Mouse (Mus musculus) intestine, embryonic 14.5 days (tissue): ENCODE results near the gene Rnf208. TPM values are rescaled to one million over a fixed set of nuclear protein-coding genes. Genes with fewer than 3 reads are reported as not detected.

Experiments
- ATAC-seq: fragments of 200-750 bp; cut with Nextera tagmentation; replicated peaks from 2 replicates; pipeline ENCODE4 v1.8.0; 2017; ENCODE audit warnings: low read depth, moderate number of reproducible peaks, moderate TSS enrichment, moderate library complexity; ENCODE audit not compliant: low FRiP score, low TSS enrichment
- DNase-seq: peaks from one replicate; pipeline ENCODE4 v3.0.0-alpha.2; 2018; ENCODE audit warnings: low spot score
- H3K27ac ChIP-seq: fragments of 300-500 bp; sonication (generic); 2 replicates; pipeline ENCODE4 v1.5.1; 2014; ENCODE audit warnings: low read depth, mild to moderate bottlenecking, control low read depth
- H3K27me3 ChIP-seq: fragments of 300-500 bp; sonication (generic); replicated peaks from 2 replicates; pipeline ENCODE4 v1.6.1; 2014; ENCODE audit warnings: low read length, control low read depth; ENCODE audit not compliant: control insufficient read depth, insufficient read depth
- H3K36me3 ChIP-seq: fragments of 300-500 bp; sonication (generic); 2 replicates; pipeline ENCODE4 v1.6.1; 2014; ENCODE audit warnings: low read length, control low read depth; ENCODE audit not compliant: control insufficient read depth, insufficient read depth
- H3K4me1 ChIP-seq: fragments of 300-500 bp; sonication (generic); replicated peaks from 2 replicates; pipeline ENCODE4 v1.6.1; 2014; ENCODE audit warnings: low read length, control low read depth, mixed read lengths; ENCODE audit not compliant: control insufficient read depth, insufficient read depth
- H3K4me2 ChIP-seq: fragments of 300-500 bp; sonication (generic); 2 replicates; pipeline ENCODE4 v1.6.1; 2014; ENCODE audit warnings: low read length
- H3K4me3 ChIP-seq: fragments of 300-500 bp; sonication (generic); 2 replicates; pipeline ENCODE4 v1.5.1; 2014; ENCODE audit warnings: low read depth, low read length, control low read depth, mixed read lengths
- H3K9ac ChIP-seq: fragments of 300-500 bp; sonication (generic); 2 replicates; pipeline ENCODE4 v1.6.1; 2014; ENCODE audit warnings: mild to moderate bottlenecking, low read length
- H3K9me3 ChIP-seq: fragments of 300-500 bp; sonication (generic); 2 replicates; pipeline ENCODE4 v1.6.1; 2016; ENCODE audit warnings: low read length, control low read depth; ENCODE audit not compliant: control insufficient read depth
- WGBS: fragments of 180-500 bp; shearing (Covaris S2); extraction: QIAGEN DNeasy Blood & Tissue Kit; methylation state at CpG from one replicate; pipeline ENCODE4 v1.1.7; 2014; 5-methylcytosine and 5-hydroxymethylcytosine counted together
- polyA plus RNA-seq: library from polyadenylated mRNA; unstranded; fragments of >200 nt; fragmentation: Nextera tagmentation; extraction: Ambion mirVana; gene quantifications from 2 replicates; pipeline ENCODE4 v1.2.1, GENCODE M21; 2014

Rnf208 gene
- polyA plus RNA-seq, 1 experiment from 2014 or later, result 18.7 TPM

DNA sequence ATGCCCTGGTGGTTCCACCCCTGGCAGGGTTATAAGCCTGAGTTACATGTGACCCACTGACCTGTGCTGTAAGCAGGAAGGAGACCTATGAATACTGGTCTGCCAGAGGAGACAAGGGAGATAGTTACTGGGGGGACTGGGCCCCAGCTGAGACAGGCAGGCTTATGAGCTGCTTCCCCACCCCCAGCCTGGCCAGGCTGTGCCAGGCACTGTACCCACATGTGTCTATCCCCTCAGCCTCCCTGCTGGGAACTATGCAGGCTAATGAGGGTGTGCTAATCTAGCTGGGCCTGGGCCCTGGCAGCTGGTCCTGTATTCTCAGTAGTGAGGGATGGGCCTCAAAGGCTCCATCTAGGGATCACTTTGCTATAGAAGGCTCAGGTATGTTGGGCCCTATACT lies 25.2 kb downstream of the Rnf208 start:
- Histone ChIP-seq H3K4me3 (no peak overlapping the region), H3K9ac (0 out of 2 replicates have a peak overlapping the region, but pooled peaks have one; percentile 20), H3K27ac (no peak overlapping the region), H3K4me2 (no peak overlapping the region), H3K36me3 (peaks cover 24% of the 10 kb centered on the region), H3K27me3 (peaks cover 10% of the 10 kb centered on the region; the same call in 1 of the 2 replicates), H3K4me1 (peaks cover 32% of the 10 kb centered on the region), H3K9me3 (no peaks in the 10 kb centered on the region)
- DNase-seq, result no peak
- ATAC-seq, result no peak

DNA sequence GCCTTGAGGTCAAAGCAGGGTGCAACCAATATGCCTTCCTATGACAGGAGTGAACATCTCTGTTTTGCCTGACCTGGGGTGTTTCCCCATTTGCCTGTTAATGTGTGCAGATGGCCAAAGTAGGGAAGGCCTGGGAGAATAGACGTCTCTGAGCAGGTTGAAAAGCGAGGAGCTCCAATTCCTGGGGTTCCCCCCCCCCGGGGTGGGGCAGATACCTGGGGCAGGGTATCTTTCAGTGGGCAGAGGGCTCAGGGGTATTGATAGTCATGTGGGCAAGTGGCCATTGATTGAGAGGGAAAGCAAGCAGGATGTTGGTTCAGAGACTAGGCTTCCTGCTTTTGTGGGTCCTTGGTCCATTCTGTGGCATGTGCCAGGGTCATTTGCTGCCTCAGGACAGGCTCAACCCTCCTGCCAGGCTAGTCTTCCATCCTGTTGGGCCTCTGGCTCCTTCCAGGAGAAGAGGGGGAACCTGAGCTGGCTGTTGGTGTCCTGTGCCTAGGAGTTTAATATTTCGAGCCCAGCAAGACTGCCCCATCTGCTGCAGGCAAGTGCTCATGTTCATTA lies 25.8 kb downstream of the Rnf208 start:
- H3K4me2 ChIP-seq, result no peak overlapping the region
- no peaks in the 10 kb centered on the region for H3K9me3 ChIP-seq
- no peak overlapping the region for H3K4me3 ChIP-seq
- DNase-seq, result no peak
- H3K4me1 ChIP-seq, result peaks cover 32% of the 10 kb centered on the region
- peaks cover 10% of the 10 kb centered on the region; the same call in 1 of the 2 replicates for H3K27me3 ChIP-seq
- no peak for ATAC-seq
- H3K27ac ChIP-seq, result no peak overlapping the region
- 67% methylated on average over 4 of the region's 4 CpGs for WGBS
- 0 out of 2 replicates have a peak overlapping the region, but pooled peaks have one; percentile 20 for H3K9ac ChIP-seq
- peaks cover 24% of the 10 kb centered on the region for H3K36me3 ChIP-seq

DNA sequence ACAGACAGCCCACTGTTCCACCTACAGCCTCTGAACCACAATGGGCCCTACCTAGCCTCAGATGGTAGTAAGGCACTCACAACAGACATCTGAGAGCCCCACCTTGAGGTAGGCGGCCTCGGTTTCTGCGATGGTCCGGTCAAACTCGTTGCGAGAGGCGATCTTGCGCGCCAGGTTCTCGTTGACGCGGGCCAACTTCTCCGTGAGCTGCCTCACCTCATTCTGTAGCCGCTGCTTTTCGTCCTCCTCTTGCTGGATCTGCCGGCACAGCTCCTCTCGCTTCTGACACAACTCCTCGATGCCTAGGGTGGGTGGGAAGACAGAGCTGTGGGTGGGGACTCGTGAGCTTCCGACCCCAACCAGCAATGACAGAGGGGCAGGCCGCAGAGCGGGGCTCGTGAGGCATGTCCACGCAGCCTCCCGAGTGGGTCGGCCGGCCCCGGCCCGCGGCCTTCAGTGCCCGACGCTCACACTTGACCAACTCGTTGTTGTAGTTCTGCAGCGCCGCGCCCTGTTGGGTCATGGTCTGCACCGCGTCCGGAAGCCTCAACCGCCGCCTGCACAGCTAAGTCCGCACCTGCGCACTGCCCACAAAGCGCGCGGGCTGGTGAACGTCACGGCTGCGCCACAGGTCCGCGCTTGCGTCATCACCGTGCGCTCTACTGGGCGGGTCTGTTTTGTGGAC lies 29.9 kb downstream of the Rnf208 start, which contains the start of the genes Ssna1 and Anapc2:
Gene Ssna1 (minus strand): TSS at position 612 of the 685 bp plus-strand sequence.
Gene Anapc2 (plus strand): TSS at position 652 of the 685 bp plus-strand sequence.
- Histone ChIP-seq H3K27me3 (no peaks in the 10 kb centered on the region), H3K4me1 (peaks cover 25% of the 10 kb centered on the region), H3K27ac (peak within 1 kb of the TSS; percentile 70), H3K9ac (peak within 1 kb of the TSS; percentile 83), H3K9me3 (no peaks in the 10 kb centered on the region), H3K4me3 (peak within 1 kb of the TSS; percentile 91), H3K36me3 (peaks cover 61% of the 10 kb centered on the region), H3K4me2 (peak within 1 kb of the TSS; percentile 98)
- DNase-seq, result peak; percentile 100
- WGBS, result under 1% methylated on average over 47 of the region's 55 CpGs
- ATAC-seq, result peak; percentile 96

DNA sequence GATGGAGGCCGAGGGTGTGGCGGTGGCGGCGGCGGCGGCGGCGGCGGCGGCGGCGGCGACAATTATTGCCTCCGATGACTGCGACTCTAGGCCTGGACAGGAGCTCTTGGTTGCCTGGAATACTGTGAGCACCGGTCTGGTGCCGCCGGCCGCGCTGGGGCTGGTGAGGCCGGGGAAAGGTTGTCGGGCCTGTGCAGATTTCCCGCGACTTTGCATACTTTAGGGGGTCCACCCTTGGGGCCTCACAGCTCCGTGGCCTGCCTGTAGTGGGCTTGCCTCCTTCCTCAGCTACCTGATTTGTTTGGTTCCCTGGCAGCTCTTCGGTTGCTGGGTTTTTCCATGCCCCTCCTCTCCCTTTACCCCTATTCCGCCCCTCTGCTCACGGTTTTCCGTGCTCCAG lies 30.5 kb downstream of the Rnf208 start:
- H3K27ac ChIP-seq, result peak overlapping the region; percentile 20; the same call in 1 of the 2 replicates
- ATAC-seq (peak; percentile 77), DNase-seq (no peak)
- peak overlapping the region; percentile 98 for H3K4me2 ChIP-seq
- H3K9ac ChIP-seq, result peak overlapping the region; percentile 83
- H3K4me1 ChIP-seq, result peaks cover 24% of the 10 kb centered on the region
- no peaks in the 10 kb centered on the region for H3K9me3 ChIP-seq
- peak overlapping the region; percentile 91 for H3K4me3 ChIP-seq
- peaks cover 66% of the 10 kb centered on the region for H3K36me3 ChIP-seq
- WGBS, result under 1% methylated on average over 29 of the region's 29 CpGs
- H3K27me3 ChIP-seq, result no peaks in the 10 kb centered on the region

DNA sequence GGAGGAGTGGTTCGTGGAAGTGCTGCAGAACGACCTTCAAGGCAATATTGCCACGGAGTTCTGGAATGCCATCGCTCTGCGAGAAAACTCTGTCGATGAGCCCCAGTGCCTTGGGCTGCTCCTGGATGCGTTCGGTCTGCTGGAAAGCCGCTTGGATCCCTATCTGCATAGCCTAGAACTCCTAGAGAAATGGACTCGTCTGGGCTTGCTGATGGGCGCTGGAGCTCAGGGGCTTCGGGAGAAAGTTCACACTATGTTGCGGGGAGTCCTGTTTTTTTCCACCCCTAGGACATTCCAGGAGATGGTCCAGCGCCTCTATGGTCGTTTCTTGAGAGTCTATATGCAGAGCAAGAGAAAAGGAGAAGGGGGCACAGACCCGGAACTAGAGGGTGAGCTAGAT lies 31.0 kb downstream of the Rnf208 start:
- DNase-seq (no peak), ATAC-seq (no peak)
- Histone ChIP-seq H3K9me3 (no peaks in the 10 kb centered on the region), H3K27ac (peak overlapping the region; percentile 20; the same call in 1 of the 2 replicates), H3K4me3 (peak overlapping the region; percentile 91), H3K9ac (peak overlapping the region; percentile 83), H3K27me3 (no peaks in the 10 kb centered on the region), H3K4me1 (peaks cover 24% of the 10 kb centered on the region), H3K4me2 (peak overlapping the region; percentile 98), H3K36me3 (peaks cover 71% of the 10 kb centered on the region)
- WGBS, result 33% methylated on average over 16 of the region's 16 CpGs

DNA sequence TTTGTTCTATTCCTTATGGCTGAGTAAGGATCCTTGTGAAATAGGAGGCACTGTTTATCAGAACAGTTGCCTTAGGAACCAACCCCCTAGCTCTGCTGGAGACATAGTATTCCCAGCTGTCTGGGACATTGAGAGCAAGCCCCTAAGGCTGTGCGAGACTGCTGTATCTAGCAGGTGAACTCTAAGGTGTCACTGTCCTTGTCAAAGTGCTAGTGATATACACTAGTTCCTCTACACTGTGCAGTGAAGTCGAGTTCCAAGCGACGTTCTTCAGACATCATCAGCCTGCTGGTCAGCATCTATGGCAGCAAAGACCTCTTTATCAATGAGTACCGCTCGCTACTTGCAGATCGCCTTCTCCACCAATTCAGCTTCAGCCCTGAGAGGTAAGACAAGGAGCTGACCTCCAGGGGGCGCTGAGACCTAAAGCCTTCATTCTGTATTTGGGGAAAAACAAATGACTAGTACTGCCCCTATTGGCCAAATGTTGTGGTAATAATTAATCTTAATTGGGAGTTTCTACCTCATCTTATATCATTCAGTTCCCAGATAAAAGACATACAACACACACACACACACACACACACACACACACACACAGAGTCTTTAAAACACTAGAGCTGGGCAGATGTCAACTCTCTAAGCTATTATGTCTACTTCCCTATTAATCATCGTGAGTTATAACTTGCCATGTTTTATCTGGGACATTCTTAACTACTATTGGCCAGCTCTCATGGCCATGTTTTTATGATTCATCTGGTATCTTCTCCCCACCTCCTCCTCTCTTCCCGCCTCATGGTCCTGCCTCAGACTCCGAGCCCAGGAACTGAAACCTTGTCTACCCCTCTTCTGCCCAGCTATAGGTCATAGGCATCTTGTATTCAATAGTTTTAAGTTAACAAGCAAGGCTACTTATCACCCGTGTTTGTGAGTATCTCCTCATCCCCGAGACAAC lies 37.1 kb downstream of the Rnf208 start:
- WGBS, result 65% methylated on average over 13 of the region's 13 CpGs
- Histone ChIP-seq H3K4me2 (no peak overlapping the region), H3K4me3 (no peak overlapping the region), H3K27me3 (no peaks in the 10 kb centered on the region), H3K9ac (no peak overlapping the region), H3K27ac (no peak overlapping the region), H3K36me3 (peaks cover 95% of the 10 kb centered on the region), H3K4me1 (no peaks in the 10 kb centered on the region), H3K9me3 (no peaks in the 10 kb centered on the region)
- ATAC-seq (no peak), DNase-seq (peak; percentile 93)

DNA sequence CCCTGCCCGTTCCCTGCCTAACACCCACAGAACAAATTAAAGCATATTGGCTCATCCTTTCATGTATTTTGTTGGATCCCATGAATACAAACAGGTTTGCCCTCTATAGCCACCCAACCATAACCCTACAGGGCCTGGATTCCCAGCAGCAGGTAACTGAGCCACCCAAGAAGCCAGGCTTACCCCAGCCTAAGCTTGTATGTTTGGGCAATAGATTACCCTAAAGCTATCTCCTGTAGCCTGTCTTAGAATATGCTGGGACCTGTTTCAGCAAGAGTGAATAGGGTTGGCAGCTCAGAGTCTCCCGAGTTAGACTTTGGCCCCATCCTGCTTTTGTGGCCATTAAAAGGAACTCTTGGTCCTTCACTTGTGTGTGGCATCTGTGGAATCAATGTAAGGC lies 43.5 kb downstream of the Rnf208 start:
- H3K4me1 ChIP-seq, result no peaks in the 10 kb centered on the region
- no peak overlapping the region for H3K4me3 ChIP-seq
- no peak for DNase-seq
- no peak overlapping the region for H3K9ac ChIP-seq
- ATAC-seq, result no peak
- H3K4me2 ChIP-seq, result no peak overlapping the region
- 87% methylated on average over 2 of the region's 2 CpGs for WGBS
- no peak overlapping the region for H3K27ac ChIP-seq
- peaks cover 28% of the 10 kb centered on the region for H3K27me3 ChIP-seq
- peaks cover 52% of the 10 kb centered on the region for H3K36me3 ChIP-seq
- H3K9me3 ChIP-seq, result no peaks in the 10 kb centered on the region

DNA sequence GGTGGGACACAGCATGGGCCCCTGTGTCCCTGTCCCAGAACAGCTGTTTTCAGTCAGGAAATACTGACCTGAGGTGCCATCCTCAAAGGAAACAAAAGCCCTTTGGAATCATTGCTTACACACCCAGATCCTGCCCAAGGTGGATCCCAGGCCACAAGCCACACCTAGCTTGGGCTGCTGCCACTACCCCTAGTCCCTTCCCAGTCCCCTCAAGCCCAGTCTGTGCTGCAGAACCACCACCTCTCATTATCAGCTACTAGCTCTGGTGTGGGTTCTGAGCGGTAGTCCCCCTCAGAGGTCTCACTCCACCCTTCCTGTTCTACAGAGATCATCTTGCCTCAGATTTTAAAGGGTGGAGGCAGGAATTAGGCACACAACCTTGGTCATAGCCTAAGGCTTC lies 44.3 kb downstream of the Rnf208 start:
- no peaks in the 10 kb centered on the region for H3K4me1 ChIP-seq
- H3K27ac ChIP-seq, result peak overlapping the region; percentile 2; the same call in 1 of the 2 replicates
- H3K9ac ChIP-seq, result no peak overlapping the region
- 79% methylated on average over 1 of the region's 1 CpGs for WGBS
- no peak overlapping the region for H3K4me2 ChIP-seq
- no peak overlapping the region for H3K4me3 ChIP-seq
- DNase-seq (no peak), ATAC-seq (no peak)
- no peaks in the 10 kb centered on the region for H3K9me3 ChIP-seq
- H3K27me3 ChIP-seq, result peaks cover 36% of the 10 kb centered on the region
- H3K36me3 ChIP-seq, result peaks cover 45% of the 10 kb centered on the region
